Mouse (Mus musculus) left cerebral cortex, adult 18-20 months (tissue): Measurements from ENCODE around the gene Sdccag8. TPM values are rescaled to one million over a fixed set of nuclear protein-coding genes. Genes with fewer than 3 reads are reported as not detected.

Experiments
- DNase-seq, 2 experiments: peaks; one replicate each; pipeline ENCODE4 v3.0.0; 2021 to 2022; ENCODE audit warnings: low spot score in 2 of 2, mixed read lengths in 1 of 2
- total RNA-seq, 2 experiments: library from RNA; stranded (reverse); gene quantifications; 2 replicates each; pipeline ENCODE4 v1.2.3; 2021

Gene Sdccag8
- total RNA-seq, 2 experiments from 2014 or later = 16.4 to 17.4 TPM

DNA sequence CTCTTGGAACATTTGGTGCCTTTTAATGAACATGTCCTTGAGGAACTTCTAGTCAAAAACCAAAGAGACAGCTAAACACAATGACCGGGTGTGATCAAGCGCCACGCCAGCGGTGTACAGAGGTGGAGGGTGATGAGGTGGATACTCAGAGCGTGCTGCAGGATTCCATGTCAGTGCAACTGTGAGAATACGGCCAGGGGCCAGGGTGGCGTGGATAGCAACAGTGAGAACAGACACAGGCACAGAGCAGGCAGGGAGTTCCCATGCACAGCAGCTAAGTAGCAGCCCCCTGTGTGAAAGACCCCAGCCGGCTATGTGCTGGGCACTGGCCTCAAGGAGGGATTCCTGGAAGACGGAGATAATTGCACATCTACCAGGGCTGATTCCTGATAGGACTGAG, 59.0 kb downstream of the Sdccag8 start:
- DNase-seq = no peak

DNA sequence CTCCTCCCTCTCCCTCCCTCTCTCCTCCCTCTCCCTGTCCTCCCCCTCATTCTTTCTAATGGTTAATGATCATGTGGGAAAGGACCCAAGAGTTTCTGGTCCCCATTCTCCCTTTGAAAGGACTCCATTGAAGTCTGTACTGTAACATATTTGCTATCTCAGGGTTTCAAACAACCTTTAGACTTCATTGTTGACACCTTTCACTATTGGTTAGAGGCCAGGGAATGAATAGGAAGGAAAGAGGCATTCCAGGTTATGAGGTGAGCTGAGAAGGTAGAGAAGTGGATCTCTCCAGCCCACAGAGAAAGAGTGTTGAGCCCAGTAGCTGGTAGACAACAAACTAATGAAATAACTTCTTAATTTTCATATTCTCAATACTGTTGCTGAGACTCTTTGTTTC, 59.7 kb downstream of the Sdccag8 start:
- no peak for DNase-seq

DNA sequence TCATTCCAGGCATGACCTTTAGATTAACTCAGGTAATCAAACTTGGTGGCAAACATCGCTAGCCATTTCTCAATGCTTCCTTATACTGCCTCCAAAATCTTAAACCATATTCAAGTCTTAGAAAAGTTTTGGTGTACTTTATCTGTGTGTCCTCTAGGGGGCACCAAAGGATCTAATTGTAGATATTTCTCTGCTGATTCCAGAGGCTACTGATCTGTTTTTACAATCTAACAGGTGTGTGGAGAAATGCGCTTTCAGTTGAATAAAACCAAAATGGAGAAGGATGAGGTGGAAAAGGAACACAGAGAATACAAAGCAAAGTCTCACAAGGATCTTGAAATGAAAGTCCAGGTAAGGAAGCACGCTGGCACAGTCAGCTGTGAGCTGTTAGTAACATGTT, 63.3 kb downstream of the Sdccag8 start:
- DNase-seq = peak in 1 of 2 experiments; percentile 67

DNA sequence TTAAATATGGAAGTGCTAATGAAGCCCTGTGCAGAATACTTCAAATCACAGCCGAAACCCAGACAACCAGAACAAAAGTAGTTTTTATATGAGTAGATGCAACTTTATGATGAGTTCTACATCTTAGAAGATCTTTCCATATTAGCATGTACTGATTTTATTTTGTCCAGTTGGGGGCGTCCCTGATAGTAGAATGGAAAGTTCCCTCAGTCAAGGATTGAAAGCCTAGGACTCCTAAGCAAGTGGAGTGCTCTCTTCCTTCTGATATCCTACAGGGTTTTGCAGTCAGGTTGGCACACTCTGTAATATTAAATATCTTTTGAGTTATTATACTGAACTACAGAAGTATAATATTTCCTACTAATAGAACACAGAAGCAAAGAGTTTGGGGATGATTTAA, 64.5 kb downstream of the Sdccag8 start:
- peak in 1 of 2 experiments; percentile 57 for DNase-seq

DNA sequence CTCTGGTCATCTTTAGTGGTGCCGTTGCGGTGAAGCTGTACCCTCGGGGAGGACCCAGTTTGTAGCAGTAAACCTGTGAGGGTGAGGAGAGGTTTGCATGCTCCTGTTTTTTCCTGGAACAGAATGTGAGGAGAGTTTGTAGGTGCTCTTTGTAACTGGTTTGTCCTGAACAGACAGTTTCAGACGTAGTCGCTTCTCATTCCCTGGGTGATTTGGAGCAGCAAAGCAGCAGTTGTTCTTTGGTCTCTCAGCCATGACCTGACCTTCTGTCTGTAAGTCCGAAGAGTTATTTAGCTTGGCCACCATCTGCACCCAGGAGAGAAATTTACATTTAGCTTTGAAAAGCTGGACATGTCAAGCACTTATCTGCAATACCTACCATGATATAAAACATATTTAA, 65.2 kb downstream of the Sdccag8 start:
- DNase-seq = no peak

DNA sequence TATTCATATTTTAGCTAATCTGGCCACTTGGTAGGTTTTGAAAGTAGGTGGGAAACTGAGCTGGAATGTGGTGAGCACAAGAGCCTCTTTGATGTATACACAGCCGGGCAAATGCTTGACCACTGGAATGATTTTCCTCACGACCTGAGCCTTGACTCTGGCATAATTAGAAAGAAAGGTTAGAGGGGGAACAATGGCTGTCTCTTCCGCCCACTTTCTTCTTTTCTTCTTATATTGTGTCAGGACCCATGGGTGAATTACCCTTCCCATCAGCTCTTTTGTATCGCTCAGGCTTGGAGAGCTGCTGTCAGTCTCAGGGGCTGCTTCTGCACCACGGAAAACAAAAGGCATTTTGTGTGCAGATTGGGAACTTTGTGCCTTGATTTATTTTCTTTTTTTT, 65.6 kb downstream of the Sdccag8 start:
- no peak for DNase-seq

DNA sequence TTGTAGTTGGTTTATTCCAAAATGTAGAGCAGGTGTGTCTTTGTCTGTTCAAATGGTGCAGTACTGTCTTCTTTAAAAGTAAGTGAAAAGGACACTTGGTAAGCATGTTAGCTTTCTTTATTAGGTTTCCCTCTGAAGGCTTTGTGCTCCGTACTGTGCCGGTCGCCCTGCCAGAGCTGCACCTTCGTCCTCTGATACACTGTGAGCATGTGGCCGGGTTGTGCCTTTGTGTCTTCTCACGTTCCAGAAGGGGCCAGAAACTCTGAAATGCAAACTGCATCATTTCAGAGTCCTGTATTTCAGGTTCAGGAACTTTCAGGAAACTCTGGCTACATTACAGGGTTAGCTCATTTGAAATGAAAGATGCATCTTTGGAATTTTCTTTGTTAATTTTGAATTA, 66.5 kb downstream of the Sdccag8 start:
- DNase-seq = no peak

DNA sequence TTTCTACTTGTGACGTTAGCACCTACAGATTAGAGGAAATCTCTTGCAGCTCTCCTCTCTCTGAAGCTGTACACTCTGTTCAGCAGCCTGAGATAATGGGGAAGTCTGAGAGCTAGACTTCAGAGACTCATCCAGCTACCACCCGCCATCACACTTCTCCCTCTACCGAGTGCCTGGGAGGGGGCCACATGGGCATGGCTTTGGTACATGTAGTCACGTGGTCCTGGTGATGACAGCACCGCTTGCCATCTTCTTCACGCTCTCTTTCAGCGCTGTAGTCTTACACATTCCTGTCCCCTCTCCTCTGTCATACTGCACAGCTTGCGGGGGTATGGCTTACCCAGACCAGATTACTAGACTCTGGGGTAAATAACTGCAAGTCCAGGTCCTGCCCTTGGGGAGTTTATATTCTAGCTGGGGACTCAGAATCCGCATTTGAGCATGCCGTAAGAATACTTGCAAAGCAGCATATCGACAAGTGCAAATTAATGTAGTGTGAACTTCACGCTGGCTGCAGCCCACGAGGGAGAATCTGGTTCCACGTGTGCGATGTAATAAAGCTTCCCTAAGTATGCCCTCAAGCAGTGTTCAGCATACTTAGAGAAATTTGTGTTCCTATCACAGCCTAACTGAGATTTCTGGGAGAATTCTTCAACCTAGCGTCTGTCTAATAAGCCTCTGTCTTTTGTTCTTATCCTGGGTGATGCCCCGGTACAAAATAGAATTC, 70.9 kb downstream of the Sdccag8 start:
- DNase-seq = peak in 1 of 2 experiments; percentile 29

DNA sequence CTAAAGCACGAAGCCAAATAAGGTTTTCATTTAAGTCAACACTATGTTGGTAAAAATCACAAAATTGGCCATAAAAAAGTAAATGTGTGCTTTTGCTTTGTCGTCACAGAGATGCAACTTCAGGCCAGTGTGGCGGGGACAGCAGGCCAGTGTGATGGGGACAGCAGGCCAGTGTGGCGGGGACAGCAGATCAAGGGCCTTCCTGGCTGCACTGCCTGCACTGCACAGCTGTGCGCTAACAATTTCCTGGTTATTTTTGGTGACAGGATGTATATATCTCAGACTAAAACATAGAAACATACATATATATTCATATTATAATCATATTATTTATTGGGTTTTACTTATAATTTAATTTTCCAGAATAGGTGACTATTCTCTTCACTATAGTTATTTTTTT, 71.5 kb downstream of the Sdccag8 start:
- DNase-seq = no peak

DNA sequence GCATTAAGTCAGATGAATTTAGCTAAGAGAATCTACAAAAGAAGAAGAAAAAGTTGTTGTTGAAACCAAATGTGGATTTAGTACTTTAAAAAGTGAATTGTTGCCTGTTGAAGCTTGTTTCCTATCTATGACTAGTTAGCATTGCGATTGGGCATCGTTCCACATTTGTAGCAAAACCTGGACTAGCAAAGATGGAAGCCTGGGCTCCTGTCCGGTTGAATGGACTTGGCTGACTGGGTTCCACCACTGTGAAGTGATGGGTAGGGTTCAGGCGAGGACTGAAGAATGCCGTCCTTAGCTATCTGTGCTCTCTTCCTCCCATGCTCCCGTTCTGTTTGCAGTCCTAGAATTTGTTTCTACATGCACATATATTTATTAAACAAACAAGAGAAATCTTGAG, 89.3 kb downstream of the Sdccag8 start:
- DNase-seq = no peak

DNA sequence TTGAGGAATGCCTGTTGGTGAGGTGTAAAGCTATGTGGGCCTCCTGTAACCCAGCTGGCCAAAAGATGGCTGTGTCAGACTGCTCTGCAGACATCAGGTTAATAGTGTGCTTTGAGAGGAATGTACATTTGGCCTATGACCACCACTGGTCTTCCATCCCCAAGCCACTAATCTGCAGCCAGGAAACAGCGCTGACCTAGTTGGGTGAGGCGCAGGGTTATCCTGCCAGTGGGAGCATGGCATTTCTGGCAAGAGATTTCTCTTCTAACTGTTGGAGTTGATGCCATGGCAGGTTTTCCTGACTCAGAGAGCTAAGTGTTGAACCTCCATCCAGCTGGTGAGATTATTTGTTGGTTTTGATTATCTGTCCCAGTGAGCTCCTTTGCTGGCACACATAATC, 101.5 kb downstream of the Sdccag8 start:
- no peak for DNase-seq

DNA sequence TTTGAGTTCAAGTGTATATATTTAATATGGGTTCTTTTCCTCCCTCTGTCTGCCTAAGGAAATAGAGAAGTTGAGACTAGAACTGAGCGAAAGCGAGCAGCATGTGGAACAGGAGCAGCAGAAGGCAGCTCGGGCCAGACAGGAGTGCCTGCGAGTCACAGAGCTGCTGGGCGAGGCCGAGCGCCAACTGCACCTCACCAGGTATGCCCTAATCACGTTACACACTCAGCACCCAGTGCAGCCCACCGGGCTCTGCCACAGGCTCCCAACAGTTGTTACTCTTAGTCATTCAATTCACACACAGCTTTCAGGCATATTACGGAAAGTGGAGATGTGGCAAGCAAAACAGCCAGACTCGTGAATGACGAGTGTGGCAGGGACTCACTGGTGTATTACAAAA, 105.0 kb downstream of the Sdccag8 start:
- DNase-seq = no peak

DNA sequence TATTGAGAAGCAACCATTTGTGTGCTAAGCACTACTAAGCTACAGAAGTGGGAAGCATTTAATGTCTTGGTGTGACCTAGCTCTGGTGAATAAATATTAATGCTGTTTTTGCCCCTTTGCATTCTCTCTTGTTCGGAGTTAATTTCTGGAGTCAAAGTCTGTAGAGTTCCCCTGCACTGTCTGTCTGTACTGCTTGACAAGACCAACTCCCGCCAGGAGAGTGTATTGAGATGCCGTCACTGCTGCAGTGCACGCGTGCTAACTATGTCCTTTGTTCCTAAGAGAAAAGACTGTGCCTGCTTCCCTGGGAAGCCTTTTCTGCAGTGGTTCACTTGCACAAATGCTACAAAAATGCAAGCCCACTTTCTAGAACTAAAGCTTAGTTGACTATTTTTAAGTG, 108.4 kb downstream of the Sdccag8 start:
- no peak for DNase-seq

DNA sequence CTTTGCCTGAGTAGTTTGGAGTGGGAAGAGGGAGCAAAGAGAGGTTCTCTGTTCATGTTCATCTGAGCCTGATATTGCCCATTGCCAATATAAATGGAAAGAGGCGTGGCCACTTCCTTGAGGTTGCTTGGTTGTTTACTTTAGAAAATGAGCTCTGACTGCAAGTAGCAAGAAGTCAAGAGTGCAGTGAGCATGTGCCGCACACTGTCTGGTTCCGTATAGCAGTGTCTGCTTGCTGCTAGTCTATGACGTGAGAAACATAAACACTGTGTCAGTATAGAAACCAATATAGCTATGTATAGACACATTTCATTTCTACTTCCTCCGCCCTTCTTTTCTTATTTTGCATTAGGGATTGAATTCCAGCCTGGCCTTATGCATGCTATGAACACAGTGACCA, 111.5 kb downstream of the Sdccag8 start:
- DNase-seq = no peak

DNA sequence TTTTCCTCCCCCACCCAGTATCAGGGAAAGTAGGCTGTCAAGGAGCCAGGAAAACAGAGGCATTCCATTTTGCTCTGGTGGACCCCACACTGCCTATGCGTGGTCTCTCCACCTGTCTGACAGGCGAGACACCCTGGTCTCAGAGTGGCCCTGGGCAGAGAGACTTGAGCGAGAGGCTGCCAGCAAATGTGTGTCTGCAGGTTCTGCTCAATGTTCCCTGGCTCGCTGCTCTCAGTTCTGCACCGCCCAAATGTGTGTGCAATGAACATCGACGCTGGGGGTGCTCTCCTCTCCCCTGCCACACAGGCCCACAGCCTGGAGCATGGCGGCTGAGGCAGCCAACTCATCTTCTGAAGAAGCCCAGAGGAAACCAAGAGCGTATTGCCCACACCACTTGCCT, 112.9 kb downstream of the Sdccag8 start:
- peak; percentile 38 to 63 for DNase-seq

DNA sequence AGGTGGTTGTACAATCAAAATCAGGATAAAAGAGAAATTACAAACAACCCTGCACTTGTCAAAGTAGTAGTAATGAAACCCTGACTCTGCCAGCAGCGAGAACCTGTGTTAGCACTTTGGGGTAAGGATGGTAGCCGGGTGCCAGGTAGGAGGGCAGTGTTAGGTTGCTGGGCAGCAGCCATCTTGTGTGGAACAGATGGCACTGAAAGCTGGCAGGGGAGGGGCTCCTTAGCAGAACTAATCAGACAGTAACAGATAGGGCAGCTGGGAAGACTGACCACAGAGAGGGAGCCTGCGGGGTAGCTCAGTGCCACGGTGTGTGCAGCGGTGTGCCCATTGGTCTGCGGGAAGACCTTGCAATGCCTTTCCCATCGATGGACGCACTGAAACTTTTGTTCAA, 115.2 kb downstream of the Sdccag8 start:
- no peak for DNase-seq

DNA sequence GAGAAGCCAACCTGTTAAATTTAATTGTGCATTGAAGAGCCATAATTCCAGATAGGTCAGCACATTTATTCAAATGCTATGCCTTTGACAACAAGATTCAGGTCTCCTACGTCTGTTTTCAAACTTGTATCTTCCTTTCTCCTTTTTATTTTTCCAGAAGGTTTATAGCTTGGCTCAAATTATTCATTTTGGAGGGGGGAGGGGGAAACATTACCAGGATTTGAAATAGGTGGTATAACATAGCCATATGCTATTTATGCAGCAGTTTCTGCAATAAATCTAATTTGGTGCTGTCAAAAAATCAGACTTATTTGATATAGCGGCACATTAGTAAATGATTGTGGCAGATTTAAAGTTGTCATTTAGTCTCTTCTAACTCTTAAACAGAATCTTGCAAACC, 116.1 kb downstream of the Sdccag8 start:
- no peak for DNase-seq

DNA sequence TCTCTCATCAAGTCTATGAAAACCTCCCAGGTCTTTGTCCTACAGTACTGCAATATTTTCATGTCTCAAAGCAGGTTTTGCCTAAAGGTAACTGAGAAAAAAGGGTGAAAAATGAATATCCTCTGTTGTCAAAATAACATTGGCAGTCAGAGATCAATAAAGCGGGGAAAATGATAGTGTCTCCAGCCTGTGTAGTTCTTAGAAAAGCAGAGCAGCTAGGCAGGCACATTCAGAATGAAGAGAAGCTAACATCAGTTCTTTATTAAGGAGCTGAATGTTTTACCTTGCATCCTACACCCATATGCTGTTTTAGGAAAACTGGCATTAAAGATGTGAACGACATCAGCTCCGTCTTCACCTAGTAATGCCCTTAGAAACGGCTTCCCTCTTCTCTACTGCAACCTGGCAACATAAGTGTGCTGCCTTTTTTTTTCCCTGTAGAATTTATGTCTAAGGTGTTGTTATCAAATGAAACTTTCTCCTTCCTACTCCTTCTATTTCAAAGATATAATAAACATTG, 116.6 kb downstream of the Sdccag8 start:
- DNase-seq = no peak

DNA sequence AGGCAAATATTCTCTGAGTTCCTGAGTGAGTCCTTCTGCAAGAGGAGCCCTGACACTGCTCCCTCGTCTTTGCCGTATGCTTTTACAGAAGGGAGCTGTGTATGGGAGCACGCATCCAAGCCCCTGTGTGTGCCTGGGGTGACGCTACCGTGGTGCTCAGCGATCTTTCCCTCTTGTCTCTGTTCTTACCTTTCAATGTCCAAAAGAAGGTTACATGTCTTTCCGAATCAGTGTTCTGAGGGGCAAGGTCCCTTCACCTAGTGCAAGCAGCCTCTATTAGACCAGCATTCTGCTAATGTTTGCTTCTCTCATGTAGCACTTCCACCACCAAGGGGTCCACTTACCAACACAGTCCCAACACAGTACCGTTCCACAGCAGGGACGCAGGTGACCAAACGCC, 117.1 kb downstream of the Sdccag8 start:
- DNase-seq = no peak

DNA sequence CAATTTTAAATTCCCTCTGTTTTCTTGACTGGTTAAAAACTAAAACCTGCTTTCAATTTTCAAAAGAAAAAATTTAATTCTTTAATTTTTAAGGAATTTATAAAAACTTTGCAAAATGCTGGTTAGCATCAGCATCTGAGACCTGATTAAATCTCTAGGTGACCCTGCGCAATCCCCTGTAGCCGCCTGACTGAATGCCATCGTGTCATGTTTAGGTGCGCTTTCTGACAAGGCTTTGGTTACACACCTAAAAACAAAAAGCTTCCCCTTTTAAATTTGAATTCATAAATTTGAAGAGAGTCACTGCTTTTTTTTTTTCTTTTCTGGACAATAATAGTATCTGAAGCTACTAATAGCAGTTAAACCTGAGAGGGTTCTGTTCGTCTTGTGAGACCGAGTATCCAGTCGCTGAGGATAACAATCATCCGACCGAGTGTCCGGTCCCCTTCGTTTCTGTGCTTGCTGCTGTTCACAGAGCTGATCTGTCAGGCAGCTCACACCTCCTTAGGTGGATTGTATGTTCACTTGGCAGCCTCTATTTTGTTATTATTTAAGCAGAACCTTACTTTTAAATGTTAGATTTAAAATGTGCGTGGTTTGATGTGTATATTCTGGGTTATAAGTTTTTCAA, 118.0 kb downstream of the Sdccag8 start:
- no peak for DNase-seq

DNA sequence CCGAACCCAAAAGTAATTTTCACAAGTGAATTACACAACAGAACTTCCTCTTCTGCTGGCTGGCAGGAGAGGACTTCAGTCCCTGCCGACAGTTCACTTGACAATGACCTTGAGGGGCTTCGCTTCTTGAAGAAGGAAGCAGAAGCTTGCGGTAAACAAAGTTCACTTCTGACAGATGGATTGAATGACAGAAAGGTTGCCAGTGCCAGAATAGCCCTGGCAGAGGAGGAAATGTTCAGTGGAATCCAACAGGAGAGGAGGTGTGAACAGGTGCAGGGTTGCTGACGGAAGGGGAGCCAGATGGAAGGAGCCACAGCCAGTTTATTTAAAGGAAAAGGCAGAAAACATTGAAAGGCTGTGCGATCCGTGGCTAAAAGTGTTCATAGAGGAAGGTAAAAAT, 118.9 kb downstream of the Sdccag8 start:
- peak; percentile 75 to 80 for DNase-seq

DNA sequence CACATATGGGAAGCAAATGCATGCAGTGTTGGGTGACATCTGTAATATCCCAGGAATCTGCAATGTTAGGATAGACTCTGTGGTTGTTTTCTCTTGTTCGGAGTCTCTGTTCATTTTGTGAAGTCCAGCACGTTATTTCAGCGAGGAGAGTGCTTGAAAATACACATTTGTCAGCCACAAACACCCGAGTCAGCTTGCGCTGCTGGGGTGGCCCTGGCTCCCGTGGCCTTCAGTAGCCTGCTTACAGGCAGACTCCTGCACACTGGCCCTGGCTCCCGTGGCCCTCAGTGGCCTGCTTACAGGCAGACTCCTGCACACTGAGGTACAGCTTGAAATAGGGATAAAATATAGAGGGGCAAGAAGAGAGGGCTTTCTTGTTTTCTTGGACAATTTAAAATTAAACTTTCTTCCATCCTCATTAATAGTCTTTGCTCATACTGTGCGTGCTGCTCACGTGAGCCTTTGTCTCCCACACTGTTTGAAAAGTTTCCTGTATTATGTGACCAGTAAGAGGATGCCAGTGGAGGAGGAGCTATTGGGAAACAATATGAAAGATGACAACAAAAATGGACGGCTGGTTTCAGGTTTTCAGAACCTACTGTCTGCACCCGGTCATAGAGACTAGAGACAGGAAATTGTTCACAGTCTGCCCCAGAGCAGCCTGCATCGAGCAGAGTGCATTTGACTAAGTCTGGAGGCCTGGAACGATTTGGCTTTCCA, 119.7 kb downstream of the Sdccag8 start:
- no peak for DNase-seq
